Mouse (Mus musculus) heart, embryonic 14.5 days (tissue): ENCODE measurements around the gene Mid1. TPM values are rescaled to one million over a fixed set of nuclear protein-coding genes. Genes with fewer than 3 reads are reported as not detected.

ENCODE experiments used
- ATAC-seq: fragments of 200-750 bp; cut with Nextera tagmentation; 2 replicates; pipeline ENCODE4 v1.8.0; 2017; ENCODE audit warnings: low read depth, moderate TSS enrichment; ENCODE audit not compliant: insufficient number of reproducible peaks, insufficient read depth, low FRiP score
- H3K27ac ChIP-seq, 2 experiments: fragments of 200-500 bp in 1 of 2; fragments of 300-500 bp in 1 of 2; sonication (generic) in 1 of 2; replicated peaks in 1 of 2; 2 replicates each; pipeline ENCODE4 v1.5.1; 2012 to 2014; ENCODE audit warnings: low read depth in 2 of 2, low read length in 2 of 2, control low read depth in 1 of 2, mild to moderate bottlenecking in 1 of 2, mixed read lengths in 1 of 2; ENCODE audit not compliant: control insufficient read depth in 1 of 2, insufficient read depth in 1 of 2
- H3K27me3 ChIP-seq: fragments of 300-500 bp; sonication (generic); 2 replicates; pipeline ENCODE4 v1.6.1; 2014; ENCODE audit warnings: mild to moderate bottlenecking, low read length, control low read depth; ENCODE audit not compliant: control insufficient read depth, insufficient read depth
- H3K36me3 ChIP-seq: fragments of 300-500 bp; sonication (generic); 2 replicates; pipeline ENCODE4 v1.6.1; 2014; ENCODE audit warnings: mild to moderate bottlenecking, control low read depth, low read length, mixed read lengths; ENCODE audit not compliant: control insufficient read depth, insufficient read depth
- H3K4me1 ChIP-seq, 2 experiments: fragments of 200-500 bp in 1 of 2; fragments of 300-500 bp in 1 of 2; sonication (generic) in 1 of 2; 2 replicates each; pipeline ENCODE4 v1.6.1; 2012 to 2014; ENCODE audit warnings: low read length in 2 of 2, control low read depth in 1 of 2, mixed read lengths in 1 of 2; ENCODE audit not compliant: control insufficient read depth in 2 of 2, insufficient read depth in 2 of 2
- H3K4me2 ChIP-seq: fragments of 300-500 bp; sonication (generic); 2 replicates; pipeline ENCODE4 v1.6.1; 2014; ENCODE audit warnings: mild to moderate bottlenecking, low read length
- H3K4me3 ChIP-seq, 2 experiments: fragments of 200-500 bp in 1 of 2; fragments of 300-500 bp in 1 of 2; sonication (generic) in 1 of 2; 2 replicates each; pipeline ENCODE4 v1.5.1; 2012 to 2014; ENCODE audit warnings: low read length in 2 of 2, mild to moderate bottlenecking in 2 of 2, control low read depth in 1 of 2, low read depth in 1 of 2, moderate library complexity in 1 of 2; ENCODE audit not compliant: control insufficient read depth in 1 of 2, insufficient read depth in 1 of 2
- H3K9ac ChIP-seq: fragments of 300-500 bp; sonication (generic); 2 replicates; pipeline ENCODE4 v1.6.1; 2014; ENCODE audit warnings: mild to moderate bottlenecking, low read length
- H3K9me3 ChIP-seq: fragments of 300-500 bp; sonication (generic); 2 replicates; pipeline ENCODE4 v1.6.1; 2016; ENCODE audit warnings: low read length, control low read depth; ENCODE audit not compliant: control insufficient read depth
- WGBS: fragments of 180-500 bp; shearing (Covaris S2); extraction: QIAGEN DNeasy Blood & Tissue Kit; methylation state at CpG from one replicate; pipeline ENCODE4 v1.1.7; 2014; 5-methylcytosine and 5-hydroxymethylcytosine counted together
- polyA plus RNA-seq: library from polyadenylated mRNA; unstranded; fragments of >200 nt; fragmentation: Nextera tagmentation; extraction: Ambion mirVana; gene quantifications from 2 replicates; pipeline ENCODE4 v1.2.1, GENCODE M21; 2014

Mid1 gene
- polyA plus RNA-seq, 1 experiment from 2014 or later = 8.1 TPM

- Histone ChIP-seq H3K27me3 (no peaks in the 10 kb centered on the region; the same call in 1 of the 2 replicates), H3K27ac (no peak overlapping the region), H3K9me3 (no peaks in the 10 kb centered on the region), H3K4me3 (no peak overlapping the region), H3K36me3 (no peaks in the 10 kb centered on the region), H3K4me2 (no peak overlapping the region), H3K9ac (no peak overlapping the region), H3K4me1 (no peaks in the 10 kb centered on the region)
- WGBS = 86% methylated on average over 2 of the region's 2 CpGs
- ATAC-seq = no peak
These were observed 19.1 kb downstream of the Mid1 start for GRCm38 (mm10) chrX:169704016-169704602.

GRCm38 (mm10) chrX:169723511-169723910 is 38.5 kb downstream of the Mid1 start:
- WGBS = 65% methylated on average over 1 of the region's 1 CpGs
- Histone ChIP-seq H3K36me3 (no peaks in the 10 kb centered on the region), H3K4me1 (no peaks in the 10 kb centered on the region), H3K9me3 (no peaks in the 10 kb centered on the region), H3K4me2 (no peak overlapping the region), H3K27ac (no peak overlapping the region), H3K9ac (no peak overlapping the region), H3K4me3 (no peak overlapping the region), H3K27me3 (no peaks in the 10 kb centered on the region)
- no peak for ATAC-seq

GRCm38 (mm10) chrX:169735387-169735969 is 50.5 kb downstream of the Mid1 start:
- WGBS = 59% methylated on average over 3 of the region's 3 CpGs
- no peak overlapping the region for H3K9ac ChIP-seq
- H3K4me2 ChIP-seq = no peak overlapping the region
- H3K27me3 ChIP-seq = no peaks in the 10 kb centered on the region
- no peaks in the 10 kb centered on the region for H3K36me3 ChIP-seq
- H3K9me3 ChIP-seq = no peaks in the 10 kb centered on the region
- no peaks in the 10 kb centered on the region for H3K4me1 ChIP-seq
- no peak overlapping the region for H3K27ac ChIP-seq
- no peak for ATAC-seq
- H3K4me3 ChIP-seq = no peak overlapping the region

GRCm38 (mm10) chrX:169758001-169758400 is 73.0 kb downstream of the Mid1 start:
- Histone ChIP-seq H3K4me3 (no peak overlapping the region), H3K4me2 (no peak overlapping the region), H3K27ac (peak overlapping the region in 1 of 2 experiments; percentile 53; a peak in 2 of 4 replicates), H3K9me3 (no peaks in the 10 kb centered on the region), H3K4me1 (0 out of 4 replicates have a peak, but pooled peaks cover 0 to 2% of the 10 kb centered on the region in 2 experiments), H3K36me3 (no peaks in the 10 kb centered on the region), H3K27me3 (no peaks in the 10 kb centered on the region), H3K9ac (no peak overlapping the region)
- 50% methylated on average over 3 of the region's 3 CpGs for WGBS
- no peak for ATAC-seq

GRCm38 (mm10) chrX:169779535-169779934 is 94.5 kb downstream of the Mid1 start, which contains the start of gene 4933400A11Rik:
Gene 4933400A11Rik, minus strand, starts transcription at chrX:169779635.
- no peaks in the 10 kb centered on the region for H3K36me3 ChIP-seq
- 79% methylated on average over 3 of the region's 3 CpGs for WGBS
- H3K27me3 ChIP-seq = no peaks in the 10 kb centered on the region
- no peaks in the 10 kb centered on the region for H3K9me3 ChIP-seq
- ATAC-seq = no peak
- H3K9ac ChIP-seq = no peak within 1 kb of the TSS
- H3K4me2 ChIP-seq = no peak within 1 kb of the TSS
- no peaks in the 10 kb centered on the region for H3K4me1 ChIP-seq
- no peak within 1 kb of the TSS for H3K4me3 ChIP-seq
- no peak within 1 kb of the TSS for H3K27ac ChIP-seq

GRCm38 (mm10) chrX:169789702-169790101 is 104.7 kb downstream of the Mid1 start:
- Histone ChIP-seq H3K36me3 (no peaks in the 10 kb centered on the region), H3K4me2 (no peak overlapping the region), H3K4me1 (no peaks in the 10 kb centered on the region), H3K9me3 (no peaks in the 10 kb centered on the region), H3K27ac (no peak overlapping the region), H3K9ac (no peak overlapping the region), H3K27me3 (no peaks in the 10 kb centered on the region), H3K4me3 (no peak overlapping the region)
- ATAC-seq = no peak
- 67% methylated on average over 5 of the region's 5 CpGs for WGBS

- H3K27me3 ChIP-seq = no peaks in the 10 kb centered on the region
These were observed 107.9 kb downstream of the Mid1 start for GRCm38 (mm10) chrX:169792879-169793278.

GRCm38 (mm10) chrX:169794421-169794820 is 109.4 kb downstream of the Mid1 start:
- Histone ChIP-seq H3K27me3 (no peaks in the 10 kb centered on the region), H3K9me3 (no peaks in the 10 kb centered on the region), H3K27ac (no peak overlapping the region), H3K36me3 (no peaks in the 10 kb centered on the region), H3K9ac (no peak overlapping the region), H3K4me2 (no peak overlapping the region), H3K4me3 (no peak overlapping the region), H3K4me1 (no peaks in the 10 kb centered on the region)
- ATAC-seq = no peak
- WGBS = 60% methylated on average over 4 of the region's 4 CpGs

More at GRCm38 (mm10) chrX:169792879-169793278, 107.9 kb downstream of the Mid1 start:
- H3K9me3 ChIP-seq = no peaks in the 10 kb centered on the region
- H3K27ac ChIP-seq = no peak overlapping the region; a peak in 1 of 4 replicates
- no peak for ATAC-seq
- WGBS = 45% methylated on average over 1 of the region's 1 CpGs
- H3K9ac ChIP-seq = no peak overlapping the region
- H3K4me2 ChIP-seq = no peak overlapping the region
- H3K36me3 ChIP-seq = no peaks in the 10 kb centered on the region
- H3K4me1 ChIP-seq = no peaks in the 10 kb centered on the region
- no peak overlapping the region for H3K4me3 ChIP-seq
